Mouse (Mus musculus): Measurements from ENCODE around the gene Slc25a39. TPM values are rescaled to one million over a fixed set of nuclear protein-coding genes. Genes with fewer than 3 reads are reported as not detected.

Gene Slc25a39
- polyA plus RNA-seq, 1 experiment: 1,128 TPM

GRCm38 (mm10) chr11:102383365-102384136 is 24.2 kb downstream of the Slc25a39 start:
- 93% methylated on average over 1 of the region's 1 CpGs for WGBS
- no peaks in the 10 kb centered on the region for H3K4me1 ChIP-seq (ENCODE audit: control insufficient read depth, insufficient read depth, low read length)
- TF ChIP-seq POLR2A (IDR thresholded peaks at IDR 0.05; ENCODE audit: low read depth, low read length) (no peak), CTCF (conservative IDR thresholded peaks at IDR 0.05; ENCODE audit: insufficient read depth, insufficient read length, low read depth, low read length) (no peak)
- no peaks in the 10 kb centered on the region for H3K36me3 ChIP-seq (ENCODE audit: control insufficient read depth, insufficient read depth, low read length)
- H3K27me3 ChIP-seq (replicated peaks; ENCODE audit: control insufficient read depth, insufficient read depth, low read length): no peaks in the 10 kb centered on the region
- DNase-seq: no peak
- H3K4me3 ChIP-seq (ENCODE audit: insufficient read depth, low read depth, low read length): no peak overlapping the region
- H3K27ac ChIP-seq (ENCODE audit: insufficient read depth, low read depth, low read length): no peak overlapping the region

- Histone ChIP-seq H3K4me3 (ENCODE audit: insufficient read depth, low read depth, low read length) (no peak overlapping the region), H3K27ac (ENCODE audit: insufficient read depth, low read depth, low read length) (no peak overlapping the region), H3K4me1 (ENCODE audit: control insufficient read depth, insufficient read depth, low read length) (no peaks in the 10 kb centered on the region), H3K36me3 (ENCODE audit: control insufficient read depth, insufficient read depth, low read length) (no peaks in the 10 kb centered on the region), H3K27me3 (replicated peaks; ENCODE audit: control insufficient read depth, insufficient read depth, low read length) (no peaks in the 10 kb centered on the region)
- 90% methylated on average over 3 of the region's 3 CpGs for WGBS
- no peak for DNase-seq
- TF ChIP-seq POLR2A (IDR thresholded peaks at IDR 0.05; ENCODE audit: low read depth, low read length) (no peak), CTCF (conservative IDR thresholded peaks at IDR 0.05; ENCODE audit: insufficient read depth, insufficient read length, low read depth, low read length) (no peak)
Observed at GRCm38 (mm10) chr11:102382794-102383193, 25.0 kb downstream of the Slc25a39 start.

GRCm38 (mm10) chr11:102381341-102382100 is 26.2 kb downstream of the Slc25a39 start:
- WGBS: 59% methylated on average over 4 of the region's 4 CpGs
- no peaks in the 10 kb centered on the region for H3K4me1 ChIP-seq (ENCODE audit: control insufficient read depth, insufficient read depth, low read length)
- no peak overlapping the region for H3K27ac ChIP-seq (ENCODE audit: insufficient read depth, low read depth, low read length)
- H3K36me3 ChIP-seq (ENCODE audit: control insufficient read depth, insufficient read depth, low read length): no peaks in the 10 kb centered on the region
- no peaks in the 10 kb centered on the region for H3K27me3 ChIP-seq (replicated peaks; ENCODE audit: control insufficient read depth, insufficient read depth, low read length)
- TF ChIP-seq POLR2A (IDR thresholded peaks at IDR 0.05; ENCODE audit: low read depth, low read length) (no peak), CTCF (conservative IDR thresholded peaks at IDR 0.05; ENCODE audit: insufficient read depth, insufficient read length, low read depth, low read length) (no peak)
- no peak overlapping the region for H3K4me3 ChIP-seq (ENCODE audit: insufficient read depth, low read depth, low read length)
- no peak for DNase-seq

- Histone ChIP-seq H3K27ac (ENCODE audit: insufficient read depth, low read depth, low read length) (no peak overlapping the region), H3K27me3 (replicated peaks; ENCODE audit: control insufficient read depth, insufficient read depth, low read length) (no peaks in the 10 kb centered on the region), H3K4me1 (ENCODE audit: control insufficient read depth, insufficient read depth, low read length) (peaks cover 4% of the 10 kb centered on the region; the same call in 1 of the 2 replicates), H3K36me3 (ENCODE audit: control insufficient read depth, insufficient read depth, low read length) (no peaks in the 10 kb centered on the region), H3K4me3 (ENCODE audit: insufficient read depth, low read depth, low read length) (no peak overlapping the region)
- 66% methylated on average over 5 of the region's 5 CpGs for WGBS
- TF ChIP-seq CTCF (conservative IDR thresholded peaks at IDR 0.05; ENCODE audit: insufficient read depth, insufficient read length, low read depth, low read length) (no peak), POLR2A (IDR thresholded peaks at IDR 0.05; ENCODE audit: low read depth, low read length) (no peak)
- DNase-seq: no peak
Observed at GRCm38 (mm10) chr11:102380091-102380490, 27.7 kb downstream of the Slc25a39 start.

GRCm38 (mm10) chr11:102377186-102377585 is 30.6 kb downstream of the Slc25a39 start:
- no peak for DNase-seq
- no peak overlapping the region for H3K4me3 ChIP-seq (ENCODE audit: insufficient read depth, low read depth, low read length)
- TF ChIP-seq POLR2A (IDR thresholded peaks at IDR 0.05; ENCODE audit: low read depth, low read length): no peak
- TF ChIP-seq CTCF (conservative IDR thresholded peaks at IDR 0.05; ENCODE audit: insufficient read depth, insufficient read length, low read depth, low read length): 0 out of 2 replicates have a peak, but pooled peaks have one; percentile 22
- no peak overlapping the region for H3K27ac ChIP-seq (ENCODE audit: insufficient read depth, low read depth, low read length)
- peaks cover 7% of the 10 kb centered on the region; the same call in 1 of the 2 replicates for H3K4me1 ChIP-seq (ENCODE audit: control insufficient read depth, insufficient read depth, low read length)
- H3K36me3 ChIP-seq (ENCODE audit: control insufficient read depth, insufficient read depth, low read length): no peaks in the 10 kb centered on the region
- H3K27me3 ChIP-seq (replicated peaks; ENCODE audit: control insufficient read depth, insufficient read depth, low read length): no peaks in the 10 kb centered on the region
- 71% methylated on average over 12 of the region's 12 CpGs for WGBS

- H3K4me3 ChIP-seq (ENCODE audit: insufficient read depth, low read depth, low read length): no peak overlapping the region
- TF ChIP-seq CTCF (conservative IDR thresholded peaks at IDR 0.05; ENCODE audit: insufficient read depth, insufficient read length, low read depth, low read length) (no peak), POLR2A (IDR thresholded peaks at IDR 0.05; ENCODE audit: low read depth, low read length) (no peak)
- peak overlapping the region; percentile 24; the same call in 1 of the 2 replicates for H3K27ac ChIP-seq (ENCODE audit: insufficient read depth, low read depth, low read length)
- H3K36me3 ChIP-seq (ENCODE audit: control insufficient read depth, insufficient read depth, low read length): no peaks in the 10 kb centered on the region
- H3K27me3 ChIP-seq (replicated peaks; ENCODE audit: control insufficient read depth, insufficient read depth, low read length): no peaks in the 10 kb centered on the region
- DNase-seq: no peak
- H3K4me1 ChIP-seq (ENCODE audit: control insufficient read depth, insufficient read depth, low read length): peaks cover 7% of the 10 kb centered on the region; the same call in 1 of the 2 replicates
- 40% methylated on average over 8 of the region's 8 CpGs for WGBS
Observed at GRCm38 (mm10) chr11:102376196-102376835, 31.4 kb downstream of the Slc25a39 start.

All from kidney, adult 2 months (tissue).